Mouse (Mus musculus): Measurements from ENCODE around the gene E130114P18Rik. TPM values are rescaled to one million over a fixed set of nuclear protein-coding genes. Genes with fewer than 3 reads are reported as not detected.

E130114P18Rik gene
- polyA plus RNA-seq, 1 experiment from 2014 or later, result 21.3 TPM

DNA sequence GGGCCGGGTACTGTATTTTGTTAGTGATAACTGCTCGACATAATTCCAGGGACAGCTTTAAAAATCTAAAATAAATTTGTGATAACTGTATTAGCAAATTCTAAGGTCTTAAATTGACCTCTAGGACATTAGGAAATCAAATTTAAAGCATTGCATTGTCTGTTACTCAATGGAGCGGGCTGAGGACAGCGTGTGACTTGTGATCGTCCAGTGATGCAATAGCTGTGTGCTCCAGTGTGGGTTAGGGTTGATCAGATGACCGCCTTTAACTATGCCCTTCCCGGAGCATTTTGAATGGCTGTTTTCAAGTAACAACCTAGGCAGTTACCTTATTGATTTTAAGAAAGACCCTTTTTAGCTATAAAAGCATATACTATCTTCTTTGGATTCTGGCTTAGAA, 36.6 kb upstream of the E130114P18Rik start:
- no peaks in the 10 kb centered on the region for H3K27me3 ChIP-seq (ENCODE audit: poor library complexity, severe bottlenecking)
- WGBS, result 89% methylated on average over 7 of the region's 7 CpGs
- no peak for DNase-seq (ENCODE audit: extremely low spot score, low spot score)
- H3K27ac ChIP-seq, result no peak overlapping the region
- H3K4me3 ChIP-seq, result no peak overlapping the region
- H3K4me1 ChIP-seq, result peaks cover 8% of the 10 kb centered on the region; the same call in 1 of the 2 replicates
- no peaks in the 10 kb centered on the region for H3K9me3 ChIP-seq
- no peaks in the 10 kb centered on the region for H3K36me3 ChIP-seq (replicated peaks)

- 89% methylated on average over 4 of the region's 4 CpGs for WGBS
Observed at GRCm38 (mm10) chr4:97813996-97814395, 36.1 kb upstream of the E130114P18Rik start.

DNA sequence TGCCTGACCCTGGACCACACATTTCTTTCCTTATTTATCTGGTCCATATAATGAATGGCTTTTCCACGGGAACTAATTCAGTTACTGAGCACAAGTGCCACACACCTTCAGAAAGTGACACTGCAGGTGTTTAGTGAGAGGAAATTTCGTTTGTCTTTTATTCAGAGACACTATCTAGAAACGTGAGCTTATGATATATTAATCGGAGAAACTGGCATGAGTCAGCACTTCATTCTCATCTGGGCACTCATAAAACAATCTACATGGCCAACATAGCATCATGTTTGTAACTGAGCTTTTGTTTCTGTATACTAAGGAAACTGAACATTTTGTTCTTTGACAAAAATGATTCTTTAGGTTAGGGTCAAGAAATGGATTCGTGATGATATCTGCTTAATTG, 35.2 kb upstream of the E130114P18Rik start:
- no peak for DNase-seq (ENCODE audit: extremely low spot score, low spot score)
- Histone ChIP-seq H3K27me3 (ENCODE audit: poor library complexity, severe bottlenecking) (no peaks in the 10 kb centered on the region), H3K27ac (no peak overlapping the region), H3K9me3 (no peaks in the 10 kb centered on the region), H3K4me3 (no peak overlapping the region), H3K4me1 (no peaks in the 10 kb centered on the region), H3K36me3 (replicated peaks) (no peaks in the 10 kb centered on the region)
- 92% methylated on average over 5 of the region's 5 CpGs for WGBS

More at GRCm38 (mm10) chr4:97813996-97814395, 36.1 kb upstream of the E130114P18Rik start:
- no peak overlapping the region for H3K4me3 ChIP-seq
- DNase-seq (ENCODE audit: extremely low spot score, low spot score), result no peak
- H3K36me3 ChIP-seq (replicated peaks), result no peaks in the 10 kb centered on the region
- H3K9me3 ChIP-seq, result no peaks in the 10 kb centered on the region
- H3K4me1 ChIP-seq, result peaks cover 4% of the 10 kb centered on the region; the same call in 1 of the 2 replicates
- no peaks in the 10 kb centered on the region for H3K27me3 ChIP-seq (ENCODE audit: poor library complexity, severe bottlenecking)
- no peak overlapping the region for H3K27ac ChIP-seq

DNA sequence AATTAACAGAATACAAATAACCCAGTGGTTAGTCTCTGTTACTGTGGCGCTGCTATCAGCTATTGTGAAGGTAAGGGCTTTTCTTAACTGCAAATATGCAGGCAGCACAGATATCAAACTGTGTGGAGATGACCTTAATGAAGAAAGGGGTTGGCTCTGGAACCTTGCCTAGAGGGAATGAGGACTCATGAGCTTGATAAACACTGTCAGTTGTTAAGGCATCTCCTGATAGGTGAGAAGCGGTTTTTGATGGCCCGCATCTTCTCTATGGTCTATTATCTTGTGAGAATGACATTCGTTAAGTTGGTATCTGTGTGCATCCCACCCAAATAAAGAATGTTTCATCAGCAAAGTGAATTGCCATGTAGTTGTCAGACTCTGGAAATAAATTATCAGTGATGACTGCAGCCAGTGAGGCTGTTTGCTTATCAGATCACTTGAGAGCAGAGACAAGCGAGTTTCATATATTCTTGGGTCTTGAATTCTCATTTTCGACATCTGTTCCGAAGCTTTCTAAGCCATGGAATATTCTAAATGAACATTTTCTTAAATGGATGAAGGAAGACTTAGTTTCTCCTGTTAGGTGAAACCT, 32.6 kb upstream of the E130114P18Rik start:
- Histone ChIP-seq H3K9me3 (no peaks in the 10 kb centered on the region), H3K4me3 (no peak overlapping the region), H3K4me1 (peaks cover 11% of the 10 kb centered on the region), H3K27me3 (ENCODE audit: poor library complexity, severe bottlenecking) (no peaks in the 10 kb centered on the region), H3K36me3 (replicated peaks) (no peaks in the 10 kb centered on the region), H3K27ac (no peak overlapping the region)
- WGBS, result 87% methylated on average over 7 of the region's 7 CpGs
- no peak for DNase-seq (ENCODE audit: extremely low spot score, low spot score)

GRCm38 (mm10) chr4:97809582-97810295, 31.9 kb upstream of the E130114P18Rik start:
- H3K4me3 ChIP-seq, result no peak overlapping the region
- no peaks in the 10 kb centered on the region for H3K27me3 ChIP-seq (ENCODE audit: poor library complexity, severe bottlenecking)
- H3K9me3 ChIP-seq, result no peaks in the 10 kb centered on the region
- WGBS, result 78% methylated on average over 4 of the region's 4 CpGs
- no peak for DNase-seq (ENCODE audit: extremely low spot score, low spot score)
- no peak overlapping the region for H3K27ac ChIP-seq
- H3K36me3 ChIP-seq (replicated peaks), result no peaks in the 10 kb centered on the region
- H3K4me1 ChIP-seq, result peaks cover 14% of the 10 kb centered on the region

- Histone ChIP-seq H3K4me3 (no peak overlapping the region), H3K36me3 (replicated peaks) (no peaks in the 10 kb centered on the region), H3K4me1 (peaks cover 17% of the 10 kb centered on the region), H3K9me3 (no peaks in the 10 kb centered on the region), H3K27ac (no peak overlapping the region), H3K27me3 (ENCODE audit: poor library complexity, severe bottlenecking) (no peaks in the 10 kb centered on the region)
- 88% methylated on average over 3 of the region's 3 CpGs for WGBS
- DNase-seq (ENCODE audit: extremely low spot score, low spot score), result no peak
Observed at GRCm38 (mm10) chr4:97808885-97809284, 31.0 kb upstream of the E130114P18Rik start.

DNA sequence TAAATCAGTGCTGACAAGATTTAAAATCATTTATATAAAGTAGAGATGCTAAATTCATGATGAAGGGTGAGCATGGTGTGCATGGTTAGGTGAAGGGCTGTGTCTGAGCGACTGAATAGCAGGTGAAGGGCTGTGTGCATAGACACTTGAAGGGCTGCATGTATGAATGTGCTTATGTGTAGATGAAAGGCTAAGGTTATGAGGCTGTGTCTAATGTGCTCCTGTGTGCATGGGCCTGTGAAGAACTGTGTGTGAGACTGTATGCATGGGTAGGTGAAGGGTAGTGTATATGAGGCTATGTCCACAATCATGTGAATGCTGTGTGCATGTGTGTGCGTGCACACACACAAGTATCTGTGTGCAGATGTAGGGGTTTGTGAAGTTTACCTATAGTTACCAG, 29.0 kb upstream of the E130114P18Rik start:
- peaks cover 10% of the 10 kb centered on the region for H3K36me3 ChIP-seq (replicated peaks)
- H3K27ac ChIP-seq, result no peak overlapping the region
- no peaks in the 10 kb centered on the region for H3K27me3 ChIP-seq (ENCODE audit: poor library complexity, severe bottlenecking)
- peaks cover 23% of the 10 kb centered on the region for H3K4me1 ChIP-seq
- WGBS, result 95% methylated on average over 2 of the region's 2 CpGs
- no peak for DNase-seq (ENCODE audit: extremely low spot score, low spot score)
- H3K9me3 ChIP-seq, result 0 out of 2 replicates have a peak, but pooled peaks cover 4% of the 10 kb centered on the region
- H3K4me3 ChIP-seq, result no peak overlapping the region

DNA sequence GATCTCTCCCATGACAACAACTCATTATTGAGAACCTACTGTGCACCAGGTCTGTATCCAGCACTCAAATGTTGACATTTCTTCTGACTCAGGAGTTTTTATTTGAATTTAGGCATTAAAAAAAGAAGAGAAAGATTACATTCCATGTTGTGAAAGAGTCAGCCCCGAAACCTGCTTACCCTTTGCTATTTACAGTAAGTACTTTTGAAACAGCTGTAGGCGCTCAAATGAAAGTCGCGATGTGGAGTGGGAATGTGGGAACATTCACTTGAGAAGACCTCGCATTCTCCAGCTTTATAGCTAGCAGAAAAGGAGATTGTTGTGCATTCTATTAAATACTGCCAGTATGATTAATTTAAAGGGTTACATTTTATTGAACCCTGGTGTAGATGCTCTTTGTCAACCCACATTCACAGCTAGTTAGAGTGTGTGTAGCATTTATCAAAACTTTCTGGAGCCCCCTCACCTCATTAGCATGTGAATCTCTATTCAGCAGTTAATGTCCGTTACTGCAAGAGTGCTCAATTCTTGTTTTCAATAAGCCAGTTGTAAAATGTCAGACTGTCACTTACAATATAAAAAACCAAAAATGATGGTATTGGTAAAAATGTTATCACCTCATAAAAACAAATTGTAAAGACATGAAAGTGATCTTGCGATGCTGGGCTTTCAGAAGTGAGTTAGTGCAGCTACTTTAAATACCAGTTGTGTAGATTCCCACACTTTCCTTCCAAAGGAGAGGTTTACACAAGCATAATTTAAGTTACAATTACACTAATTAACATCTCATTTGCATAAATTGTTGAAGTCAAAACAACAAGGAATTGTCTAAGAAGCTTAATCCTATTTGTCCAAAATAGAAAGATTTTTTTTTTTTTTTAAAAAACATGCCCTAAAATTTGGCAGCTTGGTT, 28.3 kb upstream of the E130114P18Rik start:
- Histone ChIP-seq H3K9me3 (0 out of 2 replicates have a peak, but pooled peaks cover 6% of the 10 kb centered on the region), H3K4me1 (peaks cover 23% of the 10 kb centered on the region), H3K36me3 (replicated peaks) (peaks cover 16% of the 10 kb centered on the region), H3K4me3 (no peak overlapping the region), H3K27me3 (ENCODE audit: poor library complexity, severe bottlenecking) (no peaks in the 10 kb centered on the region), H3K27ac (no peak overlapping the region)
- no peak for DNase-seq (ENCODE audit: extremely low spot score, low spot score)
- 79% methylated on average over 7 of the region's 7 CpGs for WGBS

- Histone ChIP-seq H3K9me3 (0 out of 2 replicates have a peak, but pooled peaks cover 6% of the 10 kb centered on the region), H3K27me3 (ENCODE audit: poor library complexity, severe bottlenecking) (no peaks in the 10 kb centered on the region), H3K4me1 (peaks cover 23% of the 10 kb centered on the region), H3K4me3 (no peak overlapping the region), H3K27ac (no peak overlapping the region), H3K36me3 (replicated peaks) (peaks cover 16% of the 10 kb centered on the region)
- DNase-seq (ENCODE audit: extremely low spot score, low spot score), result no peak
- 74% methylated on average over 2 of the region's 2 CpGs for WGBS
Observed at GRCm38 (mm10) chr4:97805255-97805654, 27.4 kb upstream of the E130114P18Rik start.

GRCm38 (mm10) chr4:97804638-97805037, 26.8 kb upstream of the E130114P18Rik start:
- 76% methylated on average over 5 of the region's 5 CpGs for WGBS
- Histone ChIP-seq H3K27me3 (ENCODE audit: poor library complexity, severe bottlenecking) (no peaks in the 10 kb centered on the region), H3K4me1 (peaks cover 23% of the 10 kb centered on the region), H3K4me3 (no peak overlapping the region), H3K36me3 (replicated peaks) (peaks cover 16% of the 10 kb centered on the region), H3K9me3 (0 out of 2 replicates have a peak, but pooled peaks cover 6% of the 10 kb centered on the region), H3K27ac (no peak overlapping the region)
- DNase-seq (ENCODE audit: extremely low spot score, low spot score), result no peak

DNA sequence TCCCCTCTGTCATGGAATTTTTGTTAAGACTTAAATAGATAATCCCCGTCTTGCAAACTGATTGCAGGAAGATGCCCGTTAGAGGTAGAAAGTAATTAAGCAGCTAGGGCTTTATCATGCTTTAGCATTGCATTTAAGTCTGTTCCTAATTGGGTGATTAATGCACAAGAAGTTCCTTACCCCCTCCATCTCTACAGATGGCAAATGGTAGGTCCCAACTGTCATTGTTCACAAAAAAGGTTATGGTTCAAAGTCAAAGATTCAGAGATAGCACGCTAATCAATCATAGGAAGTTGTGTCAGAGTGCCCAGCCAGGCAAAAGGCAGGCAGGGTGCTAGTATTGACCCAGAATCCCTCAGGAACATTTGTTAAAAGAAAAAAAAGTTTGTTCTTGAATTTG, 25.9 kb upstream of the E130114P18Rik start:
- H3K4me3 ChIP-seq, result no peak overlapping the region
- H3K9me3 ChIP-seq, result 0 out of 2 replicates have a peak, but pooled peaks cover 6% of the 10 kb centered on the region
- H3K27ac ChIP-seq, result no peak overlapping the region
- no peak for DNase-seq (ENCODE audit: extremely low spot score, low spot score)
- WGBS, result 67% methylated on average over 3 of the region's 3 CpGs
- H3K27me3 ChIP-seq (ENCODE audit: poor library complexity, severe bottlenecking), result no peaks in the 10 kb centered on the region
- peaks cover 23% of the 10 kb centered on the region for H3K4me1 ChIP-seq
- peaks cover 16% of the 10 kb centered on the region for H3K36me3 ChIP-seq (replicated peaks)

GRCm38 (mm10) chr4:97796505-97796904, 18.6 kb upstream of the E130114P18Rik start:
- Histone ChIP-seq H3K9me3 (no peaks in the 10 kb centered on the region), H3K27ac (no peak overlapping the region), H3K4me3 (no peak overlapping the region), H3K36me3 (replicated peaks) (peaks cover 10% of the 10 kb centered on the region; the same call in 1 of the 2 replicates), H3K27me3 (ENCODE audit: poor library complexity, severe bottlenecking) (peaks cover 5% of the 10 kb centered on the region; the same call in 1 of the 2 replicates), H3K4me1 (peaks cover 4% of the 10 kb centered on the region)
- no peak for DNase-seq (ENCODE audit: extremely low spot score, low spot score)
- 88% methylated on average over 10 of the region's 10 CpGs for WGBS

All from forebrain, embryonic 10.5 days (tissue).